Mouse (Mus musculus) liver, postnatal 0 days (tissue): Measurements from ENCODE around the gene Gcn1l1.

Experiments
- CTCF ChIP-seq: sonication (generic); IDR thresholded peaks from 2 replicates; pipeline ENCODE4 v1.5.1; 2016; ENCODE audit warnings: antibody characterized with exemption, low read depth
- EP300 ChIP-seq: IDR thresholded peaks from 2 replicates; pipeline ENCODE4 v1.6.1; 2016; ENCODE audit warnings: antibody characterized with exemption, low read depth, mild to moderate bottlenecking

GRCm38 (mm10) chr5:115558182-115558794, 6.8 kb upstream of the Gcn1l1 start:
- no peak for TF ChIP-seq CTCF
- TF ChIP-seq EP300 = no peak
